ENCODE assay signal across 15 mouse cellular contexts in the genomic region with DNA sequence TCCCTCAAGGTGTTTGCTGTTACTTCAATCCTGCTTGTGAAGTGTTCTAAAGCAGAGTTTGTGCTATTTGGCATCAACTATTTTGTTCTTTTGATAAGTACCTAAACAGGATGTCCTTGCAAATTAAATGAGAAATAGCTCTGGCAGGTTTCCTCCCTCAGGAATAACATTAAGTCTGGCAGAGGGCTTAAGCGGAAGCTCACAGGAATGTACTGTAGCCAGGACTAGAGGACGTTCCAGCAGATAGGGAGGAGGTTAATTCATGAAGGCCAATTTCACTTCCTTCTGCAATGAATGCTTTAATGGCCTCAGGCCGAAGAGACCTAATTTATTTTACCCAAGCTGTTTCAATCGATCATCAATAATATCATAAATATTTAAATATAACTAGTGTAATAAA.
DNase-seq lines count a peak whose midpoint lies in the region; ATAC-seq and TF ChIP-seq lines count a peak whose summit lies in the region.
"Had no signal": no experiment of that assay in that cellular context is flagged by ENCODE, and none has a peak within 500 bp of the region (broad histone marks: within the 10 kb centered on the region; RNA-seq: fewer than 3 reads in every experiment).

No protein-coding gene starts in this region.

- peak; percentile 15 for DNase-seq in gastrocnemius, adult 18-20 months (ENCODE audit: low spot score)
- no peak for DNase-seq in gastrocnemius, postnatal 14 days
- DNase-seq in liver, adult 2 months (ENCODE audit: extremely low read depth, low read depth, low spot score), result peak; percentile 14
- DNase-seq in liver, postnatal 0 days, result no peak
- DNase-seq in skeletal muscle tissue, adult 2 months (ENCODE audit: low read depth, low spot score), result peak; percentile 42
- no peak for DNase-seq in cerebellum, adult 8-10 months
- DNase-seq: cerebellum, postnatal 10 days; liver had no signal

- no peak overlapping the region for H3K27ac ChIP-seq in liver, adult 2 months (replicated peaks; ENCODE audit: insufficient read depth, low read depth, low read length)
- H3K27ac ChIP-seq in liver, postnatal 0 days (ENCODE audit: low read depth), result no peak overlapping the region
- no peak overlapping the region for H3K27ac ChIP-seq in heart, embryonic 12.5 days (ENCODE audit: poor library complexity, severe bottlenecking)
- H3K27ac ChIP-seq: embryonic facial prominence, embryonic 12.5 days; forebrain, embryonic 12.5 days; layer of hippocampus, adult 2 months; macrophage; midbrain, embryonic 13.5 days had no signal

- no peak for TF ChIP-seq EP300 in liver, postnatal 0 days (IDR thresholded peaks at IDR 0.05; ENCODE audit: low read depth)

- WGBS in liver, adult 2 months, result 64% methylated on average over 4 of the region's 4 CpGs
- WGBS in liver, postnatal 0 days (ENCODE audit: insufficient replicate concordance), result 53% methylated on average over 4 of the region's 4 CpGs
- 54% methylated on average over 4 of the region's 4 CpGs for WGBS in heart, embryonic 12.5 days

- no peak overlapping the region for H3K9ac ChIP-seq in liver, adult 2 months (ENCODE audit: low read depth, low read length)
- H3K9ac ChIP-seq in liver, postnatal 0 days (replicated peaks), result no peak overlapping the region
- H3K9ac ChIP-seq in heart, embryonic 12.5 days, result no peak overlapping the region
- H3K9ac ChIP-seq: embryonic facial prominence, embryonic 12.5 days; forebrain, embryonic 12.5 days; midbrain, embryonic 13.5 days had no signal

- no peaks in the 10 kb centered on the region for H3K4me1 ChIP-seq in liver, adult 2 months (ENCODE audit: control insufficient read depth, insufficient read depth, low read length)
- no peaks in the 10 kb centered on the region for H3K4me1 ChIP-seq in liver, postnatal 0 days (ENCODE audit: insufficient read depth)
- no peaks in the 10 kb centered on the region for H3K4me1 ChIP-seq in heart, embryonic 12.5 days (replicated peaks)
- H3K4me1 ChIP-seq: embryonic facial prominence, embryonic 12.5 days; forebrain, embryonic 12.5 days; midbrain, embryonic 13.5 days had no signal

- no peak for ATAC-seq in liver, postnatal 0 days
- ATAC-seq in heart, embryonic 12.5 days (ENCODE audit: insufficient number of reproducible peaks, low FRiP score), result 0 out of 2 replicates have a peak, but pooled peaks have one; percentile 51
- ATAC-seq: midbrain, embryonic 13.5 days had no signal

- H3K27me3 ChIP-seq in liver, adult 2 months (ENCODE audit: control insufficient read depth, insufficient read depth, low read length), result no peaks in the 10 kb centered on the region; the same call in 1 of the 2 replicates
- H3K27me3 ChIP-seq in liver, postnatal 0 days (ENCODE audit: insufficient read depth, low read length), result no peaks in the 10 kb centered on the region
- no peaks in the 10 kb centered on the region for H3K27me3 ChIP-seq in heart, embryonic 12.5 days (replicated peaks)
- H3K27me3 ChIP-seq: embryonic facial prominence, embryonic 12.5 days; forebrain, embryonic 12.5 days; midbrain, embryonic 13.5 days had no signal

- TF ChIP-seq CTCF in liver, adult 2 months (IDR thresholded peaks at IDR 0.05; ENCODE audit: low read depth, low read length), result no peak
- TF ChIP-seq CTCF in liver, postnatal 0 days (IDR thresholded peaks at IDR 0.05; ENCODE audit: low read depth), result no peak

- intact Hi-C loops in gastrocnemius, postnatal 14 days (cut with DNase I; ENCODE audit: low total_unique reads), result no loop called here

- no peaks in the 10 kb centered on the region for H3K79me2 ChIP-seq in liver, adult 2 months (ENCODE audit: control insufficient read depth, insufficient read depth, low read length)

- TF ChIP-seq POLR2A in liver, adult 2 months (IDR thresholded peaks at IDR 0.05; ENCODE audit: extremely low read depth, insufficient read depth, low read length), result no peak

- no peak overlapping the region for H3K4me3 ChIP-seq in liver, adult 2 months (ENCODE audit: insufficient read depth, low read depth, low read length)
- H3K4me3 ChIP-seq in liver, postnatal 0 days (ENCODE audit: low read depth, low read length), result no peak overlapping the region
- H3K4me3 ChIP-seq in heart, embryonic 12.5 days, result no peak overlapping the region
- H3K4me3 ChIP-seq: embryonic facial prominence, embryonic 12.5 days; forebrain, embryonic 12.5 days; layer of hippocampus, adult 2 months; midbrain, embryonic 13.5 days had no signal

- H3K9me3 ChIP-seq in liver, postnatal 0 days (ENCODE audit: low read length), result no peaks in the 10 kb centered on the region
- no peaks in the 10 kb centered on the region for H3K9me3 ChIP-seq in heart, embryonic 12.5 days (replicated peaks)
- H3K9me3 ChIP-seq: embryonic facial prominence, embryonic 12.5 days; forebrain, embryonic 12.5 days; midbrain, embryonic 13.5 days had no signal

- no peak overlapping the region for H3K4me2 ChIP-seq in liver, postnatal 0 days (ENCODE audit: low read depth, low read length)
- no peak overlapping the region for H3K4me2 ChIP-seq in heart, embryonic 12.5 days
- H3K4me2 ChIP-seq: embryonic facial prominence, embryonic 12.5 days; forebrain, embryonic 12.5 days; midbrain, embryonic 13.5 days had no signal

- H3K36me3 ChIP-seq in liver, adult 2 months (ENCODE audit: control insufficient read depth, insufficient read depth, low read length), result no peaks in the 10 kb centered on the region
- no peaks in the 10 kb centered on the region for H3K36me3 ChIP-seq in liver, postnatal 0 days (replicated peaks; ENCODE audit: insufficient read depth, low read length)
- no peaks in the 10 kb centered on the region for H3K36me3 ChIP-seq in heart, embryonic 12.5 days
- H3K36me3 ChIP-seq: embryonic facial prominence, embryonic 12.5 days; forebrain, embryonic 12.5 days; G1E; midbrain, embryonic 13.5 days had no signal

Comparison
In these comparisons a context has a peak if more than half of its experiments do, and no peak if none do; other contexts are left out.
1. DNase-seq: peak in gastrocnemius, adult 18-20 months (single experiment), liver, adult 2 months (single experiment) and skeletal muscle tissue, adult 2 months (single experiment); none in gastrocnemius, postnatal 14 days (single experiment), liver, postnatal 0 days (single experiment) and cerebellum, adult 8-10 months (single experiment).